Mouse (Mus musculus): ENCODE measurements around the gene Zfp978.
A peak's percentile ranks its signal among the peaks of the same experiment; 100 is the strongest.
"Not testable (repeated sequence)": the region's sequence is repeated elsewhere in the genome, so short reads cannot be mapped to it uniquely, and the experiment has no call there.

The Zfp978 gene

GRCm38 (mm10) chr4:147361003-147361402, at the start of gene Zfp978:
Gene Zfp978, plus strand, starts transcription at chr4:147361303.
- not testable (repeated sequence) for DNase-seq (ENCODE audit: low read depth, low spot score)

- DNase-seq (ENCODE audit: low read depth, low spot score): peak; percentile 33
Measured at GRCm38 (mm10) chr4:147335036-147335690, 25.9 kb upstream of the Zfp978 start.

- DNase-seq (ENCODE audit: low read depth, low spot score): peak; percentile 45
Measured at GRCm38 (mm10) chr4:147335691-147336367, 25.3 kb upstream of the Zfp978 start.

GRCm38 (mm10) chr4:147336368-147337195, 24.5 kb upstream of the Zfp978 start:
- DNase-seq (ENCODE audit: low read depth, low spot score): not testable (repeated sequence)

GRCm38 (mm10) chr4:147337520-147337919, 23.6 kb upstream of the Zfp978 start:
- DNase-seq (ENCODE audit: low read depth, low spot score): not testable (repeated sequence)

- no peak for DNase-seq (ENCODE audit: low read depth, low spot score)
Measured at GRCm38 (mm10) chr4:147338032-147338610, 23.0 kb upstream of the Zfp978 start.

GRCm38 (mm10) chr4:147338706-147339105, 22.4 kb upstream of the Zfp978 start:
- DNase-seq (ENCODE audit: low read depth, low spot score): not testable (repeated sequence)

- DNase-seq (ENCODE audit: low read depth, low spot score): peak; percentile 36
Measured at GRCm38 (mm10) chr4:147339601-147340219, 21.4 kb upstream of the Zfp978 start.

- DNase-seq (ENCODE audit: low read depth, low spot score): peak; percentile 75
Measured at GRCm38 (mm10) chr4:147340236-147340635, 20.9 kb upstream of the Zfp978 start.

- not testable (repeated sequence) for DNase-seq (ENCODE audit: low read depth, low spot score)
Measured at GRCm38 (mm10) chr4:147340876-147341275, 20.2 kb upstream of the Zfp978 start.

- peak; percentile 41 for DNase-seq (ENCODE audit: low read depth, low spot score)
Measured at GRCm38 (mm10) chr4:147343042-147343908, 17.8 kb upstream of the Zfp978 start.

- DNase-seq (ENCODE audit: low read depth, low spot score): not testable (repeated sequence)
Measured at GRCm38 (mm10) chr4:147345061-147345554, 16.0 kb upstream of the Zfp978 start.

GRCm38 (mm10) chr4:147346361-147347035, 14.6 kb upstream of the Zfp978 start:
- not testable (repeated sequence) for DNase-seq (ENCODE audit: low read depth, low spot score)

GRCm38 (mm10) chr4:147347300-147347699, 13.8 kb upstream of the Zfp978 start:
- DNase-seq (ENCODE audit: low read depth, low spot score): not testable (repeated sequence)

GRCm38 (mm10) chr4:147347880-147348279, 13.2 kb upstream of the Zfp978 start:
- not testable (repeated sequence) for DNase-seq (ENCODE audit: low read depth, low spot score)

GRCm38 (mm10) chr4:147348401-147348800, 12.7 kb upstream of the Zfp978 start:
- DNase-seq (ENCODE audit: low read depth, low spot score): not testable (repeated sequence)

- DNase-seq (ENCODE audit: low read depth, low spot score): not testable (repeated sequence)
Measured at GRCm38 (mm10) chr4:147348906-147349686, 12.0 kb upstream of the Zfp978 start.

GRCm38 (mm10) chr4:147349687-147350415, 11.3 kb upstream of the Zfp978 start:
- not testable (repeated sequence) for DNase-seq (ENCODE audit: low read depth, low spot score)
